Mouse (Mus musculus): ENCODE measurements around the gene Ccdc136.

GRCm38 (mm10) chr6:29471137-29471536 is 75.0 kb downstream of the Ccdc136 start, which contains the start of gene Atp6v1fnb:
- TF ChIP-seq POLR2AphosphoS5 (IDR thresholded peaks at IDR 0.05; ENCODE audit: borderline replicate concordance, low read depth, low read length) = no peak
- no peak for TF ChIP-seq TCF12 (IDR thresholded peaks at IDR 0.05; ENCODE audit: low read depth, low read length)
- no peak for TF ChIP-seq GATA1 (IDR thresholded peaks at IDR 0.05; ENCODE audit: low read depth, low read length)
- no peak for TF ChIP-seq ELF1 (IDR thresholded peaks at IDR 0.05; ENCODE audit: low read depth, low read length)
- no peak for TF ChIP-seq E2F4 (IDR thresholded peaks at IDR 0.05; ENCODE audit: borderline replicate concordance, low read depth, low read length)
- no peak for TF ChIP-seq NELFE (IDR thresholded peaks at IDR 0.05; ENCODE audit: low read depth, low read length)
